Mouse (Mus musculus) splenic B cell, adult 2 months (primary cell): ENCODE data around the gene Spata2l.
"Not testable (repeated sequence)": the region's sequence is repeated elsewhere in the genome, so short reads cannot be mapped to it uniquely, and the experiment has no call there.

Experiments used
- DNase-seq: peaks from one replicate; pipeline ENCODE4 v3.0.0-alpha.2; 2011; ENCODE audit warnings: low read depth, low spot score
- H3K27me3 ChIP-seq: 2 replicates; pipeline ENCODE4 v1.6.1; 2012; ENCODE audit warnings: mild to moderate bottlenecking, low read length, moderate library complexity, mixed read lengths; ENCODE audit not compliant: control insufficient read depth, poor library complexity, insufficient read depth, severe bottlenecking
- H3K36me3 ChIP-seq: 2 replicates; pipeline ENCODE4 v1.6.1; 2012; ENCODE audit warnings: mild to moderate bottlenecking, low read length, moderate library complexity, mixed read lengths; ENCODE audit not compliant: control insufficient read depth, poor library complexity, insufficient read depth, severe bottlenecking

Gene Spata2l

GRCm38 (mm10) chr8:123197016-123197415 is 39.0 kb downstream of the Spata2l start:
- H3K27me3 ChIP-seq, DNase-seq, H3K36me3 ChIP-seq: not testable (repeated sequence)

DNA sequence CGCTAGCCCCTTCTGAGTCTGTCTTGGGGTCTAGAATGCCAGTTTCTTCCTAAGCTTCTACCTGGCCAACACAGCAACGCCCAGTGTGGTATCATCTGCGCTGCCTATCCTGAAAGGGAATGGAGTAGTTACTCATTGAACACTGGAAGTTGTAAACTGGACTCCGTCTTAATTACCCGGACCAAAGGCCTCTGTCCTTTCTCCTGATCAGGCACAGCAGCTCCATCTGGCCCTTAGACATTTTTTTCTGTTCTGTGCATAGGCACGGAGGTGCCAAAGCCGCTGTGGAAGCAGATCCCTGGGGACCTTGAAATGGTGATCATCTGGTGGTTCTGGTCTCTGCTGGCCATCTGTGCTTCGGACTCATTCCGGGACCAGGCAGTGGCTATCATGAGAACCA is 42.3 kb downstream of the Spata2l start:
- DNase-seq, result no peak
- Histone ChIP-seq H3K27me3 (no peaks in the 10 kb centered on the region), H3K36me3 (no peaks in the 10 kb centered on the region)

DNA sequence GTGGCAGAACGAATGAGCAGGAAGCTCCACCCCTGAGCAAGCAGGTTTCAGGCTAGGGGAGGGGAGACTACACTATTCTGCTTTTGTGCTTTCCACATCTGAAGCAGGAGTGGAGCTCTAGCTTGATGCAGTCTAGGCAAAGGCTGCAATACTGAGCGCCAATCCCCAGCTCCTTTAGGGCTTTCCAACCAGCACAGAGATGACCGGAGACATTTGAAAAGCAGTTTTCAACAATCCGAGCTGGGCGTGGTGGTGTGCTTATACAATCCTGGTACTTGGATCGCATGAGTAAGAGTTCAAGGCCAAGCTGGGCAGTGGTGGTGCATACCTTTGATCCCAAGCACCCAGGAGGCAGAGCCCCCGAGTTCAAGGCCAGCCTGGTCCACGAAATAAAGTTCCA is 44.1 kb downstream of the Spata2l start:
- DNase-seq, result no peak
- no peaks in the 10 kb centered on the region for H3K36me3 ChIP-seq
- H3K27me3 ChIP-seq, result no peaks in the 10 kb centered on the region

DNA sequence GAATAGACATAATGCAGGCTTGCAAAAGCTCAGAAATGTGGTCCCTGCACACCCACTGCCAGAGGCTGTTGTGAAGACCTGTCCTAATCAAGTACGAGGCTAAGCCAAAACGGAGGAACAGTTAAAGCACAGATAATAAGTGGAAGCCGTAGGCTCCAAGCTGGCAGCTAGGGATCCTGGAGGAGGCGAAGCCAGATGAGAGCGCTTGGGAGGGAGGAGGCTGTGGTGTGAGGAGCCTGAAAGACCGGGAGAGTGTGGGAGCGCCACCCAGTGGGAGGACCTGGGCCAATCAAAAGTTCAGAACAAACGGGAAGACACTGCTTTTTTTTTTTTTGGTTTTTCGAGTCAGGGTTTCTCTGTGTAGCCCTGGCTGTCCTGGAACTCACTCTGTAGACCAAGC is 45.4 kb downstream of the Spata2l start:
- no peaks in the 10 kb centered on the region for H3K27me3 ChIP-seq
- DNase-seq, result peak; percentile 32
- no peaks in the 10 kb centered on the region for H3K36me3 ChIP-seq

- H3K36me3 ChIP-seq, result no peaks in the 10 kb centered on the region
- H3K27me3 ChIP-seq, result no peaks in the 10 kb centered on the region
- DNase-seq, result no peak
Observed at GRCm38 (mm10) chr8:123188841-123189240, 47.2 kb downstream of the Spata2l start.

DNA sequence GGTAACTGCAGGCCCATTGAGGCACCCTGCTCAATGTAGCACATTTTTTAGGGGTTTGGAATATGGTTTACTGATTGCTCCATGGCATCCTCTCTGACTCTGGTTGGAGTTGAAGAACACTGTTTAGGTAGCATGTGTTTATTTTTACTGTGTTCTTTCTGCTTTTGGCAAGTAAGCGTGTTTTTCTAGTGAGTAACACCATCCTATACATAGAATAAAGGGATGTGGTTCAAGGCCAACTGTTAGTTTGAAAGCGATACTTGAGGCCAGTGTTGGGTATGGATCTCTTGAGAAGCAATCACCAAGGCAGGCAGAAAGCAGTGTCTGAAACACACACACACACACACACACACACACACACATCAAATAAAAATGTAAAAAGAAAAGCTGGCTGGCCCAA is 48.0 kb downstream of the Spata2l start:
- no peaks in the 10 kb centered on the region for H3K27me3 ChIP-seq
- DNase-seq, result no peak
- no peaks in the 10 kb centered on the region for H3K36me3 ChIP-seq

DNA sequence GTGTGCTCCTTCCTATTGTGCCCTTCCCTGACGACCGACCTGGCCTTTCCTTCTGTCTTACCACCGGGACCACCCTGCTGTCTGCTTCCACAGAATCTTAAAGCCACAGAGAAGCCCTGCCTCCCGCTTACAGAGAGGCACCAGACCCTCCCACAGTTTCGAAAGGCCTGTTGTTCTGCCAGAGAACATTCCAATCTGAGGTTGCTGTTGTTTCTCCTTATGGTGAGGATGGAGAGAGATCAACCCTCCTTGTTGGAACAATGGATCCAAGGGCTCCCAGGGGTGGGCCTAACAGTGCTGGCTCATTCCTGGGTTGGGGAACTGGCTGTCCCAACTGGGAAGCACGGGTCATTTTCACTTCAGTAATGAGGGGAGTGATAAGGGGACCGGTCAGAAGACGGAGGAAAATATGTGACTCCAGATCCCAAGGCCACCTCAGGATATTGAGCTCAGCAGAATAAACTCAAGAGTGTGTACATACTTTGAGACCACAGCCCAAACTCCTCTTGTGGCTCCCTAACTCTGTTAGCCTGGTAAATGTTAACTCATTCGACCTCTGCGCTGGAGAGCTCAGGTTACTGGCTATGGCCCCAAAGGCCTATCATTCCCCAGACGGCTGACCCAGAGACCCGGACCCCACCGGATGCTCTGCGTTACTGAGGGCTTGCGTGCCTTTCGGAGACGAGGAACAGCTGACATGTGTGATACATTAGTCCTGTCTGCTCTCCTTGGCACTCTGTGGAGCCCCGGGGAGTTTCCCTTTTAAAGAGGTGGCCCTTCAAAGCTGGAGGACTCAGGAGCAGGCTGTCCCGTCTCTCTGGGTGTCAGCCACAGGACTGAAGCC is 50.2 kb downstream of the Spata2l start, which contains the start of gene Dpep1:
TSS of gene Dpep1 (plus strand) at position 677 of the 844 bp plus-strand sequence.
- H3K36me3 ChIP-seq, result no peaks in the 10 kb centered on the region
- H3K27me3 ChIP-seq, result no peaks in the 10 kb centered on the region
- no peak for DNase-seq

- no peak for DNase-seq
- Histone ChIP-seq H3K27me3 (no peaks in the 10 kb centered on the region), H3K36me3 (no peaks in the 10 kb centered on the region)
Observed at GRCm38 (mm10) chr8:123181391-123181790, 54.6 kb downstream of the Spata2l start.
